Mouse (Mus musculus) hindbrain, embryonic 13.5 days (tissue): ENCODE measurements around the gene Dcxr. TPM values are rescaled to one million over a fixed set of nuclear protein-coding genes. Genes with fewer than 3 reads are reported as not detected.

ENCODE experiments used
- ATAC-seq: fragments of 200-750 bp; cut with Nextera tagmentation; 2 replicates; pipeline ENCODE4 v1.8.0; 2017; ENCODE audit warnings: moderate TSS enrichment; ENCODE audit not compliant: low FRiP score
- H3K27ac ChIP-seq: fragments of 300-500 bp; sonication (generic); 2 replicates; pipeline ENCODE4 v1.5.1; 2015; ENCODE audit warnings: inconsistent platforms, mild to moderate bottlenecking, moderate library complexity
- H3K27me3 ChIP-seq: fragments of 300-500 bp; sonication (generic); 2 replicates; pipeline ENCODE4 v1.6.1; 2015; ENCODE audit warnings: mild to moderate bottlenecking, inconsistent platforms
- H3K36me3 ChIP-seq: fragments of 300-500 bp; sonication (generic); 2 replicates; pipeline ENCODE4 v1.6.1; 2015; ENCODE audit warnings: mild to moderate bottlenecking, inconsistent platforms
- H3K4me1 ChIP-seq: fragments of 300-500 bp; sonication (generic); replicated peaks from 2 replicates; pipeline ENCODE4 v1.6.1; 2015; ENCODE audit warnings: inconsistent platforms
- H3K4me2 ChIP-seq: fragments of 300-500 bp; sonication (generic); 2 replicates; pipeline ENCODE4 v1.6.1; 2015; ENCODE audit warnings: inconsistent platforms, mild to moderate bottlenecking, moderate library complexity
- H3K4me3 ChIP-seq: fragments of 300-500 bp; sonication (generic); 2 replicates; pipeline ENCODE4 v1.5.1; 2015; ENCODE audit warnings: mild to moderate bottlenecking, inconsistent platforms
- H3K9ac ChIP-seq: fragments of 300-500 bp; sonication (generic); 2 replicates; pipeline ENCODE4 v1.6.1; 2015; ENCODE audit warnings: mild to moderate bottlenecking, inconsistent platforms
- H3K9me3 ChIP-seq: fragments of 300-500 bp; sonication (generic); 2 replicates; pipeline ENCODE4 v1.6.1; 2016; ENCODE audit warnings: inconsistent platforms
- WGBS: fragments of 180-500 bp; shearing (Covaris S2); methylation state at CpG from one replicate; pipeline ENCODE4 v1.1.7; 2015; 5-methylcytosine and 5-hydroxymethylcytosine counted together
- polyA plus RNA-seq: library from polyadenylated mRNA; unstranded; fragments of >200 nt; fragmentation: Nextera tagmentation; extraction: Ambion mirVana; gene quantifications from 2 replicates; pipeline ENCODE4 v1.2.1, GENCODE M21; 2015

The Dcxr gene
- polyA plus RNA-seq, 1 experiment from 2014 or later, result 12.1 TPM

DNA sequence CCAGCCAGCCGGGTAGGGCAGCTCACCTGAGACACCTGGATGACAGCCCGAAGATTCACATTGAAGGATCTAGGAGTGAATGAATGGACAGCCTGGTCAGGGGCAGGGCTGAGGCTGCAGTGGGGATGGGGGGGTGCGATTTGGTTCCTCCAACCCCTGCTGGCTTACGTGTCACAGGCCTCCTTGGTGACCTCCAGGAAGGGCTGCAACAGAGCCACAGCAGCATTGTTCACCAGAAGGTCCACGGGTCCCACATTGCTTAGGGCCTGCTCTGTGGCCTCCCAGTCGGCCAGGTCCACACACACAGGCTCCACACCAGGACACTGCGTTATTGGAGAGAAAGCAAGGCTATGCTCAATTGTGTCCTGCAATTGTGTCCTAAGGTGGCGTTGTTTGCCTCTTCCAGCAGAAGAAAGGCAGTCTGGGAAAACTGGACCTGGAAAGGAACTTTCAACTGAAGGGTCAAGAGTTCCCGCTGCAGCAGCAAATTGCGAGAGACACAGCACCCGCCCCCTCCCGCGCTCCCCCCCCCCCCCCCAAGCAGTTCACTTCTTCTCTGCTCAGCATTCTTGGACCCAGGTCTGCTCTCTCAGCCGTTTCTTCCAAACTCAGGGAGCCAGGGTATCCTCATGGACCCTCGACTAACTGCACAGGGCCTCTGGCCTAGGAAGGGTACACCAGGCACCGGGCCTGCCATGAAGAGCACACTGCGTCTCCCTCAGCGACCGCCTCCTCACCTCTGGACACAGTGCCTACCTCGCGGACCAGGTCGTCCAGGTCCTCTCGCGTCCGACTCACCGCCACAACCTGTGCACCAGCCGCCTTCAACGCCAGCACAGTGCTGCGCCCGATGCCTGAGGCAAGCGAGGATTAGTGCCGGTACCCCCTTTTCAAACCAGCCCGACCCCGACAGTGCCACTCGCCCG lies 575 bp downstream of the Dcxr start:
- Histone ChIP-seq H3K36me3 (peaks cover 22% of the 10 kb centered on the region), H3K4me3 (peak overlapping the region; percentile 51), H3K4me1 (peaks cover 30% of the 10 kb centered on the region), H3K27me3 (peaks cover 51% of the 10 kb centered on the region), H3K4me2 (peak overlapping the region; percentile 83), H3K27ac (no peak overlapping the region), H3K9ac (peak overlapping the region; percentile 73), H3K9me3 (no peaks in the 10 kb centered on the region)
- ATAC-seq, result peak; percentile 41; the same call in 1 of the 2 replicates
- WGBS, result 17% methylated on average over 34 of the region's 36 CpGs

DNA sequence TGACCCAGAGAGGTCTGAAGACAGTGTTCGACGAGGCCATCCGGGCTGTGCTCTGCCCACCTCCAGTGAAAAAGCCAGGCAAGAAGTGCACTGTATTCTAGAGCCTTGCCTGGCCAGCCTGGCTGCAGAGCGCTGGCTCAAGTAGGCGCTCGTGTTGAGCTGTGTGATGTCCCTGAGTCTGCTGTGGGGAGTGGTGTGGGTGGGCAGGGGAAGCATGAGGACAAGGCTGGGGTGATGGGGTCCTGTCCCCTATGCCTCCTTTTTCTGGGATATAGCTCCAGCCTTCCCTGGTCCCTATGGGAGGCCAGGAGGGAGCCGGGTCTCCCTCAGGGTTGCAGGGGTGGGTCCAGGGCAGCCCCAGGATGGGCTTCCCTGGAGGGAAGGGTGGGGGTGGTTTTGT lies 3.6 kb downstream of the Dcxr start:
- Histone ChIP-seq H3K4me2 (no peak overlapping the region), H3K27ac (no peak overlapping the region), H3K9ac (peak overlapping the region; percentile 56), H3K4me3 (no peak overlapping the region), H3K4me1 (peaks cover 39% of the 10 kb centered on the region), H3K9me3 (no peaks in the 10 kb centered on the region), H3K36me3 (peaks cover 28% of the 10 kb centered on the region), H3K27me3 (peaks cover 34% of the 10 kb centered on the region)
- ATAC-seq, result no peak
- WGBS, result 83% methylated on average over 7 of the region's 7 CpGs

DNA sequence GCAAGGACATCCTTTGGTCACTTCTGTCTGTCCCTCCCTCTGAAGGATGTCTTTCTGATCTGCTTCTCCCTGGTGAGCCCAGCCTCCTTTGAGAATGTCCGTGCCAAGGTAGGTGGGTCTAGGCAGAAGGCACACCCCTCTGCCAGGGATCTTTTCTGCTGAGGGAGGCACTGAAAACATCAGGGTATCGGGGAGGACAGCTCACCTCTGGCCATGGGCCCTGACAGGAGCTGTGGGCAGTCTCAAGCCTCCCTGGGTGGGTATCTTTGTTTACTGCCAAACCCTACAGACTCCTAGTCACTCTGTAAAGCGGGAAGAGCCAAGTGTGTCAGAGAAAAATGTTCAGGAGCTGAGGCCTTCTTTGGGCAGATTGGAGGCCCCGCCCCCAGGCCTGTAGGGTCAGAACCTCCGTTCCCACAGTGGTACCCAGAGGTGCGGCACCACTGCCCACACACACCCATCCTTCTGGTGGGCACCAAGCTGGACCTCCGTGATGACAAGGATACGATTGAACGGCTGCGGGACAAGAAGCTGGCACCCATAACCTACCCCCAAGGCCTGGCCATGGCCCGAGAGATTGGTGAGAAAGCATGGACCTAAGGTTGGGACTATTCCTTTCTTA lies 4.2 kb downstream of the Dcxr start:
- Histone ChIP-seq H3K36me3 (peaks cover 35% of the 10 kb centered on the region), H3K4me2 (peak overlapping the region; percentile 89), H3K9ac (peak overlapping the region; percentile 96), H3K4me1 (peaks cover 39% of the 10 kb centered on the region), H3K27me3 (peaks cover 29% of the 10 kb centered on the region), H3K27ac (no peak overlapping the region), H3K9me3 (no peaks in the 10 kb centered on the region), H3K4me3 (peak overlapping the region; percentile 67)
- ATAC-seq, result no peak
- 92% methylated on average over 11 of the region's 11 CpGs for WGBS

DNA sequence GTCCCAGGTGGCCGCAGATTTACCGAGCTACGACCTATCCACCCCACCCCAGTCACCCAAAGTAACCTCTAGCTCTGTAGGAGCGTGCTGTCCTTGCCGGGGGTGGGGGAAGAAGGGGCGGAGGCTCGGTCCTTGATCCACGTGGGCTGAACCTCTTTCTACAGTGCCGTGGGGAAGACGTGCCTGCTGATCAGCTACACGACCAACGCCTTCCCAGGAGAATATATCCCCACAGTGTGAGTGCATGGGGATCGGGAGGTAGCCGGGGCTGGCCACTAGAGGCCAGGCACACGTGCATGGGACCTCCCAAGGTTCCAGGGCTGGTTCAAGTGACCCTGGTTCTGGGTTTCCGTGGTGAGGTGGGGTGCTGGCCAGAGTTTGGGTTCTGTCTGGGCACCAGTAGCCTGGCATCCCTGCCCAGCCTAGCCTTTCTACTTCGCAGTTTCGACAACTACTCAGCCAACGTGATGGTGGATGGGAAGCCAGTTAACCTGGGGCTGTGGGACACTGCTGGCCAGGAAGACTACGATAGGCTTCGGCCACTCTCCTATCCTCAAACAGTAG lies 4.9 kb downstream of the Dcxr start:
- Histone ChIP-seq H3K9me3 (no peaks in the 10 kb centered on the region), H3K27ac (peak overlapping the region; percentile 71), H3K9ac (peak overlapping the region; percentile 96), H3K4me3 (peak overlapping the region; percentile 67), H3K4me2 (peak overlapping the region; percentile 89), H3K36me3 (peaks cover 42% of the 10 kb centered on the region), H3K4me1 (peaks cover 37% of the 10 kb centered on the region), H3K27me3 (peaks cover 29% of the 10 kb centered on the region)
- ATAC-seq, result no peak
- WGBS, result 22% methylated on average over 21 of the region's 21 CpGs

DNA sequence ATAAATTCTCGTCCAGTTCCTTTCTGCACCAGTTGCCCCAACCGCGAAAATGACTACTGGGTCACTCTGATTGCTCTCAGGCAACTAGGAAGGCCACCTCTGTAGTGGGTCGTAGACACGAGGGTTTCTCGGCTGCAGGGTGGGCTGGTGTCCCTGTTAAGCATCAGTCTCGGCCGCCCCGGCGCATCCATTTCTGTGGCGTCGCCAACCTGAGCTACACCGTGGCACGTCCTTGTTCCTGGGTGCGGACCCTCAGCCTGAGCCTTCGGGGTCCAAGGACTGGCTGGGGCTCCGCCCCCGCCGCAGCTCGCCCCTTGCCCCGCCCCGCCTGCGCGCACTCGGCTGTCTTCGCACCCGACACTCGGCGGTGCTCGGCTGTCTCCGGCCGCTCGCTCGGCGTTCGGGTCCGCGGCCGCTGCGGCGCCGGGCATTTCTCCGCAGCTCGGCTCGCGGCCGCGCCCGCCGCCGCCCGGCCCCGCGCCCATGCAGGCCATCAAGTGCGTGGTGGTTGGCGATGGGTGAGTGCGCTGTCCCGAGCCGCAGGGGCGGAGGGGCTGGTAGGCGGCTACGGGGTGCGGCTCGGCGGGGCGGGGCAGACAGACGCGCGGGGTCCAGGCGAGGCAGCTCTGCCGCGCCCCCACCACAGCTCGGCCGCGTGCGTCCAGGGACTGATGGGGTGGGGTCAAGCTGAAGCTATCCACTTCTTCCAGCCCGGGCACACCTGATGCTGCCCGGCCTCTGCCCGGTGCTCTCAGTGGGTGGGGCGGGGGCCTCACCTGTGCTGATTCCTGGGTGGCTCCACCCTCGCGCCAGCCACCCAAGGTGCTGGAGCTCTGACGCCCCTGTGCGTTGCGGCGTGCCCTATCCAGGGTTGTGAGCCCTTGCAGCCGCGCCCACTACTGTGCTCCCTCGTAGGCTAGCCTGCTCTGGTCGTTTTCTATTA lies 5.7 kb downstream of the Dcxr start, which contains the start of gene Rac3:
TSS of gene Rac3 (plus strand) at position 347 of the 943 bp plus-strand sequence.
- ATAC-seq, result peak; percentile 84
- under 1% methylated on average over 89 of the region's 90 CpGs for WGBS

DNA sequence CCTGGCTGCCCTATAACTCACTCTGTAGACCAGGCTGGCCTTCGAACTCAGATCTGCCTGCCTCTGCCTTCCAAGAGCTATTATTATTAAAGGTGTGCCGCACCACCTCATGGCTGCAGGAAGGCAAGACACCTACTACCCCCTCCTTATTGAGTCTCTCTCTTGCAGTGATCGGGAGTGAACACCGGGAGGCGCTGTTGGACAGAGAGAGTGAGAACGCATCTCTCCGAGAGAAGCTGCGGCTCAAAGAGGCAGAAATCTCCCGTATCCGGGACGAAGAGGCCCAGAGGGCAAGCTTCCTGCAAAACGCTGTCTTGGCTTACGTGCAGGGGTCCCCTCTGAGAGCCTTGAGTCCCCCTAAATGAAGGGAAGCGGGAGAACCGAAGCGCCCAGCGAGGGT lies 6.6 kb downstream of the Dcxr start:
- Histone ChIP-seq H3K4me1 (peaks cover 33% of the 10 kb centered on the region), H3K4me3 (peak overlapping the region; percentile 67), H3K36me3 (peaks cover 52% of the 10 kb centered on the region), H3K27ac (peak overlapping the region; percentile 71), H3K27me3 (peaks cover 19% of the 10 kb centered on the region), H3K9ac (peak overlapping the region; percentile 96), H3K9me3 (no peaks in the 10 kb centered on the region), H3K4me2 (peak overlapping the region; percentile 89)
- WGBS, result 12% methylated on average over 17 of the region's 17 CpGs
- ATAC-seq, result 0 out of 2 replicates have a peak, but pooled peaks have one; percentile 8

More for the DNA sequence above, 5.7 kb downstream of the Dcxr start, which contains the start of gene Rac3:
- peaks cover 29% of the 10 kb centered on the region for H3K27me3 ChIP-seq
- H3K9me3 ChIP-seq, result no peaks in the 10 kb centered on the region
- peak within 1 kb of the TSS; percentile 89 for H3K4me2 ChIP-seq
- H3K9ac ChIP-seq, result peak within 1 kb of the TSS; percentile 96
- peak within 1 kb of the TSS; percentile 67 for H3K4me3 ChIP-seq
- peaks cover 47% of the 10 kb centered on the region for H3K36me3 ChIP-seq
- peak within 1 kb of the TSS; percentile 71 for H3K27ac ChIP-seq
- peaks cover 30% of the 10 kb centered on the region for H3K4me1 ChIP-seq

DNA sequence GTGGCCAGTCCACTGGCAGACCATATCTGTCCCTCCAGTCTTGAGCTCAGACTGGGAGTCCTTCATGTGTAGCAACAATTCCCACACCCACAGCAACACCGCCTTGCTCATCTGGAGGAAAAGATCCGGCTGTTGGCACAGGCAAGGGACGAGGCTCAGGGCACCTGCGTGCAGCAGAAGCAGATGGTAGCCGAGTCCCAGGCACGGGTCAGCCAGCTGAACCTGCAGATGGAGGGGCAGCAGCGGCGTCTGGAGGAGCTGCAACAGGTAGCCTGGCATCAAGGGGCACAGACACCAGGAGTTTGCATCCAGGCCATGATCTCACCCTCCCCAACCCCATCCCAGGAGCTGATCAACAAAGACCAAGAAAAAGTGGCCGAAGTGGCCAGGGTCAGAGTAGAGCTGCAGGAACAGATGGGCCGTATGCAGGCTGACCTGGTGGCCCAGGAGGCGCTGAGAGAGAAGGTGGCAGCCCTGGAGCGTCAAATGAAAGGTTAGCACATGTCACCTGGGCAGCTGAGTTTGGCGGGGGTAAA lies 7.2 kb downstream of the Dcxr start:
- no peak overlapping the region; the same call in 1 of the 2 replicates for H3K4me2 ChIP-seq
- WGBS, result 90% methylated on average over 13 of the region's 13 CpGs

DNA sequence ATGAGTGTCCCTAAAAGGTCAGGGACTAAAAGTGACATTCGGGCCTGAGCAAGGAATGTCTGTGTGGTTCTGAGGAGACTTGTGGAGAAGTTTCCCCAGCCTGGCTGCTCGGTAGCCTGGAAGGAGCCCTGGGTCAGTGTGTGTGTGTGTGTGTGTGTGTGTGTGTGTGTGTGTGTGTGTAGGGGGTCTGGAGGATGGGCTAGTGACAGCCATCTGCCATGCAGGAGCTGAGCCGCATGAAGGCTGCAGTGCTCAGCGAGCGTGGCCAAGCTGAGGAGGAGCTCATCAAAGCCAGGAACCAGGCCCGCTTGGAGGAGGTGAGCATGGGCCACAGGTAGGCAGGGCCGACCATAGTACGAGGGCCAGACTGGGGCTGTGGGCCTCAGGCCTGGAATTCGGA lies 7.8 kb downstream of the Dcxr start:
- ATAC-seq, result no peak
- Histone ChIP-seq H3K27ac (no peak overlapping the region), H3K36me3 (peaks cover 50% of the 10 kb centered on the region), H3K4me3 (no peak overlapping the region), H3K4me1 (peaks cover 45% of the 10 kb centered on the region), H3K4me2 (no peak overlapping the region), H3K9ac (no peak overlapping the region), H3K27me3 (peaks cover 17% of the 10 kb centered on the region; the same call in 1 of the 2 replicates), H3K9me3 (no peaks in the 10 kb centered on the region)
- WGBS, result 86% methylated on average over 9 of the region's 9 CpGs

More for the DNA sequence above, 7.2 kb downstream of the Dcxr start:
- peaks cover 38% of the 10 kb centered on the region for H3K4me1 ChIP-seq
- H3K27ac ChIP-seq, result no peak overlapping the region
- no peak for ATAC-seq
- H3K9me3 ChIP-seq, result no peaks in the 10 kb centered on the region
- no peak overlapping the region for H3K9ac ChIP-seq
- H3K36me3 ChIP-seq, result peaks cover 50% of the 10 kb centered on the region
- H3K27me3 ChIP-seq, result peaks cover 17% of the 10 kb centered on the region; the same call in 1 of the 2 replicates
- H3K4me3 ChIP-seq, result no peak overlapping the region

DNA sequence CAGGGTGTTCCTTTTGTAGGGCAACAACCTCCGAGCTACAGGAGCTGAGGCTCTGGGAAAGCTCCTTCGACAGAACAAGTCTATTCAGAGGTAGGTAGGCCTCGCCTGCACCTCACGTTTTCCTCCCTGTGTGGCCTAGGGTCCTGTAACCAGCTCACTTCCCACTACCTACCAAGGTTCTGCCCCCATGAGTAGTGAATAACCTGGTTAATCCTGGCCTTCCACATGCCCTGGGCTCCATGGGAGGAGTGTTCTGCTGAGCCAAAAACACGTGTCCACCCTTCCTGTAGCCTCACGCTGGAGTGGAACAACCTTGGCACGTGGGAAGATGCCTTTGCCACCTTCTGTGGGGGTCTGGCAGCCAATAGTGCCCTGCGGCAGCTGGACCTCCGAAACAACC lies 11.9 kb downstream of the Dcxr start:
- 91% methylated on average over 9 of the region's 9 CpGs for WGBS
- ATAC-seq, result no peak
- H3K27ac ChIP-seq, result no peak overlapping the region
- peak overlapping the region; percentile 99; the same call in 1 of the 2 replicates for H3K4me2 ChIP-seq
- peaks cover 45% of the 10 kb centered on the region for H3K36me3 ChIP-seq
- H3K4me1 ChIP-seq, result peaks cover 34% of the 10 kb centered on the region
- H3K9ac ChIP-seq, result peak overlapping the region; percentile 86; the same call in 1 of the 2 replicates
- peak overlapping the region; percentile 63; the same call in 1 of the 2 replicates for H3K4me3 ChIP-seq
- H3K27me3 ChIP-seq, result no peaks in the 10 kb centered on the region
- H3K9me3 ChIP-seq, result no peaks in the 10 kb centered on the region

DNA sequence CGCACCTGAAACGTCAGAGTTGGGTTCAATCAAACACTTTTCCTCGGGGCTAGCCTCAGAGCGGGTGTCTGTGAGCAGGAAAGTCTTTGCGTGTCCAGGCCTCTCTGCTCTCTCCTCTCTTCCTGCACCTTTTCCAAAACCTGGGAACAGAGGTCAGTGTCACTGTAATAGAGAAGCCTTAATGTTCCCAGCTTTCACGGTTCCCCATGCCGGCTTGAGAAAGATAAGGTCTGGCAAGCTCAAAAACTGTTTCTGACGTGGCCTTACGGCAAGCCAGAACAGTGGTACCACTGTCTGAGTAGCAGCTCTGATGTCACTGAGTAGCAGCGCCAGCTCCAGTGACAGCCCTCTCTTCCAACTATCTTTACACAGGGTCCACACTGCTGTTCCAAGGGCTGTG lies 12.5 kb downstream of the Dcxr start:
- no peaks in the 10 kb centered on the region for H3K9me3 ChIP-seq
- WGBS, result 57% methylated on average over 10 of the region's 10 CpGs
- peaks cover 34% of the 10 kb centered on the region for H3K4me1 ChIP-seq
- H3K4me3 ChIP-seq, result peak overlapping the region; percentile 63
- peaks cover 51% of the 10 kb centered on the region for H3K36me3 ChIP-seq
- peak overlapping the region; percentile 99 for H3K4me2 ChIP-seq
- ATAC-seq, result no peak
- H3K27ac ChIP-seq, result peak overlapping the region; percentile 60
- H3K27me3 ChIP-seq, result no peaks in the 10 kb centered on the region
- H3K9ac ChIP-seq, result peak overlapping the region; percentile 86
